Mouse (Mus musculus): ENCODE data around the gene Akap13. TPM values are rescaled to one million over a fixed set of nuclear protein-coding genes. Genes with fewer than 3 reads are reported as not detected.
A peak's percentile ranks its signal among the peaks of the same experiment; 100 is the strongest.

Gene Akap13
- total and polyA plus RNA-seq, 3 experiments: 11.4 to 32.5 (median 27.7) TPM

DNA sequence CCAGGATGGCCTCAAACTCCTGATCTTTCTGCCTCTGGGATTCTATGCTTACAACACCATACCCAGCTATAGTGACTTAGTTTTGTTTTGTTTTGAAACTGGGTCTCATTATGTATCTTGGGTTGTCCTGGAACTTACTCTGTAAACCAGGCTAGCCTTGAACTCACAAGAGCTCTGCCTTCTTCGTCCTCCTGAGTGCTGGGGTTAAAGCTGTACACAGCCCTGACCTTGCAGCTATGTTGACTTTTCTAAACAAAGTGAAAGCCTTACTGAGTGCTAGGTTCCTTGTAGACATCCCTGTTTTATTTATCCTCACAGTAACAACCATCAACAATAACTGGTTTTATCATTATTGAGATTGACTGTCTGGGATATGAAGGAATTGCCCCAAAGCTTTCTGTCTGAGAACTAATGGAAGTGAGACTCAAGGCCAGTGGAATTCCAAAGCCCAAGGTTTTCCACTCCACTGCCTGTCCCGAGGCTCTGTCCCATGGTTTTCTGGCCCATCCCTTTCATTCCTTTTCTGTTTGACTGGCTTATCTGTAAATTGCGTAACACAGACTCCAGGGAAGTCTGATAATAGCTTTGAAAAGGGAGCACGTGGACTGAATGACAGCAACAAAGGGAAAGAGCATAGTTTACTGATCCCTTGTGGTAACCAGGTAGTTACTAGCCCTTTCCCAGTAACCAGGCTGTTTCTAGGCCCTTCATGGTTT, 40.0 kb upstream of the Akap13 start:
- no peak for DNase-seq (ENCODE audit: extremely low read depth)
- Histone ChIP-seq H3K27ac (ENCODE audit: insufficient read depth, low read depth) (no peak overlapping the region), H3K36me3 (replicated peaks in 1 of 2; ENCODE audit: control insufficient read depth in 1 of 2, insufficient read depth in 1 of 2, low read length in 1 of 2) (no peaks in the 10 kb centered on the region), H3K9ac (ENCODE audit: insufficient read depth, low read depth) (no peak overlapping the region), H3K4me2 (ENCODE audit: insufficient read depth, low read depth, poor library complexity, severe bottlenecking) (no peak overlapping the region), H3K4me1 (ENCODE audit: control insufficient read depth in 1 of 2, insufficient read depth in 2 of 2) (peaks cover 15 to 40% of the 10 kb centered on the region in 2 experiments), H3K4me3 (replicated peaks in 1 of 3; ENCODE audit: low read depth in 2 of 3, low read length in 2 of 3, poor library complexity in 1 of 3) (no peak overlapping the region), H3K27me3 (replicated peaks) (no peaks in the 10 kb centered on the region), H3K9me3 (replicated peaks; ENCODE audit: low read length) (no peaks in the 10 kb centered on the region), H3K79me2 (replicated peaks; ENCODE audit: control insufficient read depth, extremely low read depth, insufficient read depth, poor library complexity, severe bottlenecking) (no peaks in the 10 kb centered on the region)
- no peak for TF ChIP-seq BHLHE40 (IDR thresholded peaks at IDR 0.05; ENCODE audit: low read depth, low read length)
- no peak for TF ChIP-seq CHD2 (IDR thresholded peaks at IDR 0.05; ENCODE audit: low read length)
- TF ChIP-seq ZMIZ1 (IDR thresholded peaks at IDR 0.05; ENCODE audit: low read depth, low read length): no peak
- no peak for TF ChIP-seq POLR2A (IDR thresholded peaks at IDR 0.05; ENCODE audit: low read depth, low read length)
- no peak for TF ChIP-seq MAZ (IDR thresholded peaks at IDR 0.05; ENCODE audit: low read depth, low read length)
- TF ChIP-seq USF2 (conservative IDR thresholded peaks at IDR 0.05; ENCODE audit: low read depth, low read length): no peak
- TF ChIP-seq TBP (conservative IDR thresholded peaks at IDR 0.05; ENCODE audit: low read depth, low read length): no peak
- no peak for TF ChIP-seq IRF4 (IDR thresholded peaks at IDR 0.05; ENCODE audit: low read depth, low read length)
- no peak for TF ChIP-seq MYC (IDR thresholded peaks at IDR 0.05; ENCODE audit: low read depth, low read length)
- no peak for TF ChIP-seq MXI1 (IDR thresholded peaks at IDR 0.05; ENCODE audit: low read depth, low read length)
- in situ Hi-C loops (cut with MboI; ENCODE audit: low pct_ligation_motif_present, low pct_unique_long_range_greater_than_20kb, low sequenced_read_pairs): no loop called here
- dilution Hi-C loops (cut with MboI; ENCODE audit: extremely low pct_ligation_motif_present, extremely low pct_unique_long_range_greater_than_20kb, low sequenced_read_pairs): no loop called here

DNA sequence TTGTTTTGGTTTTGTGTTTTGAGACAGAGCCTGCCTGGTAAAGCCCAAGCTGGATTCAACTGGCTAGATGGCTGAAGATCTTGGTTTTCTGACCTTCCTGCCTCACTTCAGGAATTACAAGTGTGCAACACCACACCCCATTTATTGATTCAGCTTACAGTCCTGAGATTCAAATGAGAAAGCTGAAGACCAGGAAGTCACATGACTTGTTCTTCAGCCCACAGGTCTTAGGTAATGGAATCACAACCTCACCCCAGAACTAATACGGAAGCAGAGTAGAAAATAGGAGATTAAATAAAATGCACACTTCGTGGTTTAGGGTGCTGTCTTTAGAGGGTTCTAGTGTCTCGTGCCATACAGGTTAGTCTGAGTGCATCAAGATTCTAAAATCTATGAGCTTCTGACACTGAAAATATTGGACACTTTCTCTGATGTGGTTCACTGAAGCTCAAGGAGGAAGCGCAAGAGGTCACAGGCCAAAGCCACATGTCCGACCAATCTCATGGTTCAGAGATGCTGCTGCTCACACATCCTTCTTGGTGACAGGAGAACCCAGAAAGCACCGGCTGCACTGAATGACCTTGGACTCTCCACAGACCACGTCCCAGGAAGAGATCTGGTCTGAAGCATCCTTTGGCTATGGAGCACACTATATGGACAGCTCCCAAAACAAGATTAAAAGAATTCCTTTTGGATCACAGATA, 39.3 kb upstream of the Akap13 start:
- Histone ChIP-seq H3K4me1 (ENCODE audit: control insufficient read depth in 1 of 2, insufficient read depth in 2 of 2) (peaks cover 15 to 40% of the 10 kb centered on the region in 2 experiments), H3K27ac (ENCODE audit: insufficient read depth, low read depth) (no peak overlapping the region), H3K9ac (ENCODE audit: insufficient read depth, low read depth) (no peak overlapping the region), H3K4me3 (replicated peaks in 1 of 3; ENCODE audit: low read depth in 2 of 3, low read length in 2 of 3, poor library complexity in 1 of 3) (no peak overlapping the region), H3K27me3 (replicated peaks) (no peaks in the 10 kb centered on the region), H3K4me2 (ENCODE audit: insufficient read depth, low read depth, poor library complexity, severe bottlenecking) (no peak overlapping the region; the same call in 1 of the 2 replicates), H3K36me3 (replicated peaks in 1 of 2; ENCODE audit: control insufficient read depth in 1 of 2, insufficient read depth in 1 of 2, low read length in 1 of 2) (no peaks in the 10 kb centered on the region), H3K79me2 (replicated peaks; ENCODE audit: control insufficient read depth, extremely low read depth, insufficient read depth, poor library complexity, severe bottlenecking) (no peaks in the 10 kb centered on the region), H3K9me3 (replicated peaks; ENCODE audit: low read length) (no peaks in the 10 kb centered on the region)
- TF ChIP-seq RCOR1 (conservative IDR thresholded peaks at IDR 0.05; ENCODE audit: low read depth, low read length) (no peak), CHD2 (IDR thresholded peaks at IDR 0.05; ENCODE audit: low read length) (no peak), MAFK (IDR thresholded peaks at IDR 0.05; ENCODE audit: insufficient replicate concordance, low read length) (no peak), USF1 (IDR thresholded peaks at IDR 0.05; ENCODE audit: low read depth, low read length) (peak; percentile 50), NELFE (IDR thresholded peaks at IDR 0.05; ENCODE audit: low read depth, low read length) (0 out of 2 replicates have a peak, but pooled peaks have one; percentile 14), MYC (IDR thresholded peaks at IDR 0.05; ENCODE audit: low read depth, low read length) (0 out of 2 replicates have a peak, but pooled peaks have one; percentile 8), MAX (IDR thresholded peaks at IDR 0.05; ENCODE audit: low read length) (0 out of 2 replicates have a peak, but pooled peaks have one; percentile 17), ZMIZ1 (IDR thresholded peaks at IDR 0.05; ENCODE audit: low read depth, low read length) (no peak), TBP (conservative IDR thresholded peaks at IDR 0.05; ENCODE audit: low read depth, low read length) (no peak), MXI1 (IDR thresholded peaks at IDR 0.05; ENCODE audit: low read depth, low read length) (0 out of 2 replicates have a peak, but pooled peaks have one; percentile 33), BHLHE40 (IDR thresholded peaks at IDR 0.05; ENCODE audit: low read depth, low read length) (peak; percentile 80), JUN (IDR thresholded peaks at IDR 0.05; ENCODE audit: insufficient read depth, low read depth, low read length) (peak; percentile 28; the same call in 1 of the 2 replicates), ELF1 (IDR thresholded peaks at IDR 0.05; ENCODE audit: low read depth, low read length) (peak; percentile 53), USF2 (conservative IDR thresholded peaks at IDR 0.05; ENCODE audit: low read depth, low read length) (peak; percentile 48), EP300 (IDR thresholded peaks at IDR 0.05; ENCODE audit: low read length) (0 out of 2 replicates have a peak, but pooled peaks have one; percentile 17)
- in situ Hi-C loops (cut with MboI; ENCODE audit: low pct_ligation_motif_present, low pct_unique_long_range_greater_than_20kb, low sequenced_read_pairs): no loop called here
- no peak for DNase-seq (ENCODE audit: extremely low read depth)
- dilution Hi-C loops (cut with MboI; ENCODE audit: extremely low pct_ligation_motif_present, extremely low pct_unique_long_range_greater_than_20kb, low sequenced_read_pairs): no loop called here
